8 mouse cellular contexts compared by ENCODE assay signal in the genomic region with DNA sequence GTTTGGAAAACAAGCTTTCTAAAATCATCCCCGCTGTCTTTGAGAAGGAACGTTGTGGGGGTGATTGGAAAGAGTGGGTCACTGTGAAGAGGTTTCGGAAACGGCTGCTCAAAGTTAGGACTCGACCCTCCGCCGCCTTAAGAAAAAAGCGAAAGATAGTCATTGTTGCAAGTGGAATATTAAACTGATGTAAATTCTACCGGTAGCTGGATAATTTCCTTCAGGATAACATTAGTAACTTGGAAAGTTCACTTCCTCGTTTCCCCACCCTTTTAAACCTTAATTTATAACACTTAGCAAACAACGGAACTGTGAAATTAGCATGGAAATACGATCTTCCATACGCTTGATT. TPM values are rescaled to one million over a fixed set of nuclear protein-coding genes. Genes with fewer than 3 reads are reported as not detected.
A peak's percentile ranks its signal among the peaks of the same experiment; 100 is the strongest.
DNase-seq lines count a peak whose midpoint lies in the region; ATAC-seq lines count a peak whose summit lies in the region.

No protein-coding gene starts in this region.

- no peak overlapping the region for H3K9ac ChIP-seq in kidney, embryonic 14.5 days (ENCODE audit: low read depth, low read length)
- H3K9ac ChIP-seq in hindbrain, embryonic 13.5 days: peak overlapping the region; percentile 65
- peak overlapping the region; percentile 69 for H3K9ac ChIP-seq in midbrain, embryonic 12.5 days (replicated peaks)

- peaks cover 54% of the 10 kb centered on the region for H3K27me3 ChIP-seq in kidney, embryonic 14.5 days (ENCODE audit: control insufficient read depth, insufficient read depth, low read length)
- H3K27me3 ChIP-seq in hindbrain, embryonic 13.5 days: peaks cover 60% of the 10 kb centered on the region
- peaks cover 39% of the 10 kb centered on the region for H3K27me3 ChIP-seq in midbrain, embryonic 12.5 days

- H3K9me3 ChIP-seq in kidney, embryonic 14.5 days (ENCODE audit: control insufficient read depth, low read length): no peaks in the 10 kb centered on the region
- no peaks in the 10 kb centered on the region for H3K9me3 ChIP-seq in hindbrain, embryonic 13.5 days
- H3K9me3 ChIP-seq in midbrain, embryonic 12.5 days: no peaks in the 10 kb centered on the region

- H3K4me3 ChIP-seq in kidney, embryonic 14.5 days (ENCODE audit: low read length): peak overlapping the region; percentile 73
- peak overlapping the region; percentile 64 for H3K4me3 ChIP-seq in brown adipose tissue, adult 24 weeks (ENCODE audit: insufficient read depth, low read depth, low read length)
- peak overlapping the region; percentile 63 for H3K4me3 ChIP-seq in hindbrain, embryonic 13.5 days
- peak overlapping the region; percentile 82 for H3K4me3 ChIP-seq in midbrain, embryonic 12.5 days

- no peak overlapping the region for H3K27ac ChIP-seq in kidney, embryonic 14.5 days (ENCODE audit: low read depth, low read length)
- no peak overlapping the region for H3K27ac ChIP-seq in brown adipose tissue, adult 24 weeks (replicated peaks; ENCODE audit: low read depth, low read length)
- no peak overlapping the region for H3K27ac ChIP-seq in hindbrain, embryonic 13.5 days
- H3K27ac ChIP-seq in midbrain, embryonic 12.5 days (replicated peaks): no peak overlapping the region

- ATAC-seq in kidney, embryonic 14.5 days (ENCODE audit: low FRiP score, low TSS enrichment): no peak
- no peak for ATAC-seq in hindbrain, embryonic 13.5 days (ENCODE audit: low FRiP score)
- ATAC-seq in midbrain, embryonic 12.5 days (ENCODE audit: low FRiP score, low read depth): no peak

- 4% methylated on average over 13 of the region's 13 CpGs for WGBS in kidney, embryonic 14.5 days
- 4% methylated on average over 13 of the region's 13 CpGs for WGBS in hindbrain, embryonic 13.5 days
- 4% methylated on average over 13 of the region's 13 CpGs for WGBS in midbrain, embryonic 12.5 days

- peak overlapping the region; percentile 96 for H3K4me2 ChIP-seq in kidney, embryonic 14.5 days (replicated peaks; ENCODE audit: low read depth, low read length)
- peak overlapping the region; percentile 97 for H3K4me2 ChIP-seq in hindbrain, embryonic 13.5 days
- peak overlapping the region; percentile 89 for H3K4me2 ChIP-seq in midbrain, embryonic 12.5 days (replicated peaks)

- H3K4me1 ChIP-seq in kidney, embryonic 14.5 days (ENCODE audit: control insufficient read depth, insufficient read depth, low read length): peaks cover 9% of the 10 kb centered on the region; the same call in 1 of the 2 replicates
- no peaks in the 10 kb centered on the region for H3K4me1 ChIP-seq in brown adipose tissue, adult 24 weeks (ENCODE audit: control insufficient read depth, insufficient read depth, insufficient read length, low read length)
- peaks cover 25% of the 10 kb centered on the region for H3K4me1 ChIP-seq in hindbrain, embryonic 13.5 days (replicated peaks)
- H3K4me1 ChIP-seq in midbrain, embryonic 12.5 days: peaks cover 21% of the 10 kb centered on the region

- no peak for DNase-seq in kidney, postnatal 10 days
- DNase-seq in right cerebral cortex, adult 18-20 months: no peak
- no peak for DNase-seq in adrenal gland, postnatal 36 days
- no peak for DNase-seq in kidney, adult 8-10 months

- no peaks in the 10 kb centered on the region for H3K36me3 ChIP-seq in kidney, embryonic 14.5 days (ENCODE audit: control insufficient read depth, insufficient read depth, low read length)
- H3K36me3 ChIP-seq in hindbrain, embryonic 13.5 days: no peaks in the 10 kb centered on the region
- no peaks in the 10 kb centered on the region for H3K36me3 ChIP-seq in midbrain, embryonic 12.5 days

RNA-seq across cellular contexts. Expression of gene Usp44, which starts 3.0 kb away (rescaled TPM):
- polyA plus RNA-seq in kidney, embryonic 14.5 days (2014; fragmentation: Nextera tagmentation; extraction: Ambion mirVana): 1.1 and 1.4 TPM in 2 replicates
- polyA plus RNA-seq in brown adipose tissue, adult 24 weeks (2012; ENCODE audit: insufficient read depth, insufficient read length, missing spikeins): not detected in 2 replicates
- polyA plus RNA-seq in hindbrain, embryonic 13.5 days (2015; fragmentation: Nextera tagmentation; extraction: Ambion mirVana): 0.68 and 0.91 TPM in 2 replicates
- 12.1 and 13.0 TPM in 2 replicates for polyA plus RNA-seq in midbrain, embryonic 12.5 days (2016; fragmentation: Nextera tagmentation; extraction: Ambion mirVana)
- not detected for total RNA-seq in adrenal gland, postnatal 36 days (2021)
